In the genomic region with DNA sequence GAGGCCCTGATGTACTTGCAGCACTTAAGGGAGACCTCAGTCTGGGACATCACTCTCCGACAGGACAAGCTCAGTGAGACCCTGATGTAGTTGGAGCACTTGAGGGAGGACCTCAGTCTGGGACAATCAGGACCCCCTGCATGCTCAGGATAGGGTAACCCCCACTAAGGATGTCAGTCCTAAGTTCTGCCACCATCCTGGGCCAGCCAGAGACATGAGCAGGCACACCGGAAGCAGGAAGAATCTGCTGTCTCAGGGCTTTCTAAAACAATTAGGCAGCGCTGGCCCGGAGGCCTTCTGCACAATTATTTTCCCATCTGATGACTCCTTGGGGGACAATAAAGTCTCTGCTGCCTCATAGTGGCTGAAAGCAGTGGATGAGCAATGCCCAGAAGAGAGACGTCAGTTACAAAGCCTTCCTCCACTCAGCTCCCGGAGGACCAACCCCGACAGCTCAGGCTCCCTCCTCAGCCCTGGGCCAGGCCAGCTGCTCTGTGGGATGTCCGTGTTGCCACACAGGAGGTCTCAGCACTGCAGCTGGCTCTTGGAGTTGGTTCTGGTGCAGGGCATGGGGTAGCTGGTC, we compare ENCODE assay signal across 11 mouse cellular contexts. TPM values are rescaled to one million over a fixed set of nuclear protein-coding genes. Genes with fewer than 3 reads are reported as not detected.
DNase-seq lines count a peak whose midpoint lies in the region; ATAC-seq and TF ChIP-seq lines count a peak whose summit lies in the region.
"Had no signal": no experiment of that assay in that cellular context is flagged by ENCODE, and none has a peak within 500 bp of the region (broad histone marks: within the 10 kb centered on the region; RNA-seq: fewer than 3 reads in every experiment).

No protein-coding gene starts in this region.

- peaks cover 16% of the 10 kb centered on the region for H3K4me1 ChIP-seq in embryonic facial prominence, embryonic 13.5 days
- H3K4me1 ChIP-seq in embryonic facial prominence, embryonic 10.5 days = peaks cover 35% of the 10 kb centered on the region
- H3K4me1 ChIP-seq in lung, postnatal 0 days (ENCODE audit: insufficient read depth, low read depth, low read length) = no peaks in the 10 kb centered on the region; the same call in 1 of the 2 replicates
- H3K4me1 ChIP-seq in intestine, postnatal 0 days (replicated peaks; ENCODE audit: control insufficient read depth, insufficient read depth, low read length) = no peaks in the 10 kb centered on the region

- TF ChIP-seq EP300 in lung, postnatal 0 days (IDR thresholded peaks at IDR 0.05) = no peak

- no peaks in the 10 kb centered on the region for H3K36me3 ChIP-seq in embryonic facial prominence, embryonic 13.5 days
- no peaks in the 10 kb centered on the region for H3K36me3 ChIP-seq in embryonic facial prominence, embryonic 10.5 days (replicated peaks)
- H3K36me3 ChIP-seq in lung, postnatal 0 days (ENCODE audit: insufficient read depth, low read length) = no peaks in the 10 kb centered on the region
- peaks cover 10% of the 10 kb centered on the region; the same call in 1 of the 2 replicates for H3K36me3 ChIP-seq in intestine, postnatal 0 days (ENCODE audit: control insufficient read depth, insufficient read depth)

- DNase-seq in embryonic facial prominence, embryonic 10.5 days (ENCODE audit: low spot score) = no peak
- DNase-seq in lung, postnatal 0 days (ENCODE audit: low spot score) = peak; percentile 17
- DNase-seq in lung, postnatal 14 days = no peak
- DNase-seq in retina, postnatal 1 day = peak; percentile 77
- DNase-seq in layer of hippocampus, postnatal 14 days (ENCODE audit: low spot score in 2 of 2) = no peak
- no peak for DNase-seq in layer of hippocampus, adult 9-11 months
- DNase-seq: thymus, postnatal 36 days had no signal

- no peak overlapping the region for H3K9ac ChIP-seq in embryonic facial prominence, embryonic 13.5 days
- H3K9ac ChIP-seq in lung, postnatal 0 days (replicated peaks; ENCODE audit: low read depth) = no peak overlapping the region
- no peak overlapping the region for H3K9ac ChIP-seq in intestine, postnatal 0 days (ENCODE audit: low read depth, low read length)
- H3K9ac ChIP-seq: liver, embryonic 14.5 days had no signal

- ATAC-seq in embryonic facial prominence, embryonic 13.5 days (ENCODE audit: insufficient number of reproducible peaks, insufficient read depth, low FRiP score, low TSS enrichment, low read depth) = 0 out of 2 replicates have a peak, but pooled peaks have one; percentile 15
- ATAC-seq in lung, postnatal 0 days = peak; percentile 25
- ATAC-seq in intestine, postnatal 0 days = no peak

- H3K27ac ChIP-seq in embryonic facial prominence, embryonic 13.5 days = no peak overlapping the region
- no peak overlapping the region for H3K27ac ChIP-seq in embryonic facial prominence, embryonic 10.5 days (replicated peaks)
- H3K27ac ChIP-seq in lung, postnatal 0 days (ENCODE audit: low read length) = no peak overlapping the region
- no peak overlapping the region for H3K27ac ChIP-seq in intestine, postnatal 0 days (ENCODE audit: low read depth, low read length)
- H3K27ac ChIP-seq: liver, embryonic 14.5 days had no signal

- no peaks in the 10 kb centered on the region for H3K9me3 ChIP-seq in embryonic facial prominence, embryonic 13.5 days
- no peaks in the 10 kb centered on the region for H3K9me3 ChIP-seq in embryonic facial prominence, embryonic 10.5 days
- H3K9me3 ChIP-seq in lung, postnatal 0 days (ENCODE audit: low read length) = no peaks in the 10 kb centered on the region
- H3K9me3 ChIP-seq in intestine, postnatal 0 days (ENCODE audit: control insufficient read depth) = no peaks in the 10 kb centered on the region

- WGBS in embryonic facial prominence, embryonic 13.5 days = 38% methylated on average over 8 of the region's 8 CpGs
- WGBS in embryonic facial prominence, embryonic 10.5 days = 35% methylated on average over 8 of the region's 8 CpGs
- 45% methylated on average over 8 of the region's 8 CpGs for whole genome bisulfite sequencing in lung, postnatal 0 days
- 56% methylated on average over 8 of the region's 8 CpGs for WGBS in intestine, postnatal 0 days

- TF ChIP-seq CTCF in lung, postnatal 0 days (IDR thresholded peaks at IDR 0.05) = peak; percentile 46
- TF ChIP-seq CTCF in intestine, postnatal 0 days (IDR thresholded peaks at IDR 0.05; ENCODE audit: low read depth) = peak; percentile 42

- no peak overlapping the region for H3K4me2 ChIP-seq in embryonic facial prominence, embryonic 13.5 days
- no peak overlapping the region for H3K4me2 ChIP-seq in lung, postnatal 0 days (replicated peaks; ENCODE audit: low read depth, low read length)
- no peak overlapping the region for H3K4me2 ChIP-seq in intestine, postnatal 0 days (replicated peaks; ENCODE audit: low read depth)

- H3K27me3 ChIP-seq in embryonic facial prominence, embryonic 13.5 days = no peaks in the 10 kb centered on the region
- H3K27me3 ChIP-seq in embryonic facial prominence, embryonic 10.5 days (replicated peaks; ENCODE audit: low read depth, poor library complexity, severe bottlenecking) = peaks cover 18% of the 10 kb centered on the region
- H3K27me3 ChIP-seq in lung, postnatal 0 days (replicated peaks; ENCODE audit: insufficient read depth, low read length) = no peaks in the 10 kb centered on the region
- H3K27me3 ChIP-seq in intestine, postnatal 0 days (replicated peaks; ENCODE audit: control insufficient read depth, insufficient read depth, low read length) = no peaks in the 10 kb centered on the region

- H3K4me3 ChIP-seq in embryonic facial prominence, embryonic 13.5 days = no peak overlapping the region
- H3K4me3 ChIP-seq in embryonic facial prominence, embryonic 10.5 days = no peak overlapping the region
- H3K4me3 ChIP-seq in lung, postnatal 0 days (ENCODE audit: low read depth, low read length) = no peak overlapping the region
- no peak overlapping the region for H3K4me3 ChIP-seq in intestine, postnatal 0 days (ENCODE audit: low read depth, low read length)

RNA-seq across cellular contexts. Expression of a gene that starts 32.7 kb away (rescaled TPM):
- polyA plus RNA-seq in embryonic facial prominence, embryonic 13.5 days (2015; fragmentation: Nextera tagmentation; extraction: Ambion mirVana) = 48.3 and 54.1 TPM in 2 replicates
- 49.2 and 50.1 TPM in 2 replicates for polyA plus RNA-seq in embryonic facial prominence, embryonic 10.5 days (2016; fragmentation: Nextera tagmentation; extraction: Ambion mirVana)
- 20.5 and 23.0 TPM in 2 replicates for polyA plus RNA-seq in lung, postnatal 0 days (2015; fragmentation: Nextera tagmentation; extraction: Ambion mirVana)
- 10.9 and 11.5 TPM in 2 replicates for polyA plus RNA-seq in intestine, postnatal 0 days (2015; fragmentation: Nextera tagmentation; extraction: Ambion mirVana)
- 10 to 100 TPM; 29.8 to 35.0 TPM for total RNA-seq in layer of hippocampus, postnatal 14 days (2021)

RNA-seq across cellular contexts. Expression of a gene that starts 35.9 kb away (rescaled TPM):
- polyA plus RNA-seq in embryonic facial prominence, embryonic 13.5 days (2015; fragmentation: Nextera tagmentation; extraction: Ambion mirVana) = 4.2 and 6.0 TPM in 2 replicates
- 84.4 and 151 TPM in 2 replicates for polyA plus RNA-seq in embryonic facial prominence, embryonic 10.5 days (2016; fragmentation: Nextera tagmentation; extraction: Ambion mirVana)
- 0.10 TPM in 1 of 2 replicates, not detected in the other for polyA plus RNA-seq in lung, postnatal 0 days (2015; fragmentation: Nextera tagmentation; extraction: Ambion mirVana)
- 0.20 and 0.29 TPM in 2 replicates for polyA plus RNA-seq in intestine, postnatal 0 days (2015; fragmentation: Nextera tagmentation; extraction: Ambion mirVana)
- total RNA-seq in layer of hippocampus, postnatal 14 days (2021) = 10 to 100 TPM; 36.2 to 37.0 TPM
- total RNA-seq: adrenal gland, adult 18-20 months had no signal

RNA-seq across cellular contexts. Expression of a gene that starts 59.9 kb away (rescaled TPM):
- 11.2 and 12.8 TPM in 2 replicates for polyA plus RNA-seq in embryonic facial prominence, embryonic 13.5 days (2015; fragmentation: Nextera tagmentation; extraction: Ambion mirVana)
- 2.0 and 3.5 TPM in 2 replicates for polyA plus RNA-seq in embryonic facial prominence, embryonic 10.5 days (2016; fragmentation: Nextera tagmentation; extraction: Ambion mirVana)
- polyA plus RNA-seq in lung, postnatal 0 days (2015; fragmentation: Nextera tagmentation; extraction: Ambion mirVana) = 4.6 and 5.5 TPM in 2 replicates
- polyA plus RNA-seq in intestine, postnatal 0 days (2015; fragmentation: Nextera tagmentation; extraction: Ambion mirVana) = 5.3 and 5.7 TPM in 2 replicates
- 10 to 100 TPM; 90.9 to 97.9 TPM for total RNA-seq in layer of hippocampus, postnatal 14 days (2021)

Comparison
In these comparisons a context has a peak if more than half of its experiments do, and no peak if none do; other contexts are left out.
1. DNase-seq: peak in lung, postnatal 0 days (single experiment) and retina, postnatal 1 day (single experiment); none in embryonic facial prominence, embryonic 10.5 days (single experiment), lung, postnatal 14 days (single experiment), layer of hippocampus, postnatal 14 days (0 of 2) and layer of hippocampus, adult 9-11 months (single experiment).
2. RNA of a gene that starts 35.9 kb away (polyA plus RNA-seq): 84.4 to 151 TPM in embryonic facial prominence, embryonic 10.5 days; 4.2 to 6.0 TPM in embryonic facial prominence, embryonic 13.5 days, 0.20 to 0.29 TPM in intestine, postnatal 0 days and 0.10 TPM in lung, postnatal 0 days; every median in the first group is over 10 times any median in the second.